Mouse (Mus musculus): Measurements from ENCODE around the gene Atp13a3.
"Not testable (repeated sequence)": the region's sequence is repeated elsewhere in the genome, so short reads cannot be mapped to it uniquely, and the experiment has no call there.

The Atp13a3 gene

GRCm38 (mm10) chr16:30353489-30353888, 52.3 kb downstream of the Atp13a3 start:
- DNase-seq (ENCODE audit: low read depth, low spot score): not testable (repeated sequence)

DNA sequence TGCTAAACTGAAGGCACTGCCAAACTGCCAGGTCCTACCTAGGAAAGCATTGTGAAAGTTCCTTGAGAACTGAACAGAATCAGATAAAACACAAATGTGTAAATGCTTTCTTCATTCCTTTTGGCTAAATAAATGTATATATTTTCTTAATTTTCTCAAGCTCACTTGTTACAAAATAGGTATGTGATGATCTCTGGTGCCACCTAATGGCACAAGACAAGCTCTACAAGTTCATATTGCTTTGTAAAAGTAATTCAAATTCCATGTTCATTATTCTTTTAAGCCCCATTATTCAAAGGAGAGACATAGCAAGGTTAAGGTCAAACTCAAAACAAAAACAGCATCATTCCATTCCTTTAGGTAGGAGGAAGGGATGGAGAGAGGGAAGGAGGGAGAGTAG, 91.5 kb downstream of the Atp13a3 start:
- DNase-seq (ENCODE audit: low read depth, low spot score): no peak

- no peak for DNase-seq (ENCODE audit: low read depth, low spot score)
Observed at GRCm38 (mm10) chr16:30310647-30311046, 95.1 kb downstream of the Atp13a3 start, which contains the start of gene Gp5. TSS of gene Gp5 (minus strand) at chr16:30310779.

GRCm38 (mm10) chr16:30310171-30310515, 95.6 kb downstream of the Atp13a3 start:
- DNase-seq (ENCODE audit: low read depth, low spot score): no peak

DNA sequence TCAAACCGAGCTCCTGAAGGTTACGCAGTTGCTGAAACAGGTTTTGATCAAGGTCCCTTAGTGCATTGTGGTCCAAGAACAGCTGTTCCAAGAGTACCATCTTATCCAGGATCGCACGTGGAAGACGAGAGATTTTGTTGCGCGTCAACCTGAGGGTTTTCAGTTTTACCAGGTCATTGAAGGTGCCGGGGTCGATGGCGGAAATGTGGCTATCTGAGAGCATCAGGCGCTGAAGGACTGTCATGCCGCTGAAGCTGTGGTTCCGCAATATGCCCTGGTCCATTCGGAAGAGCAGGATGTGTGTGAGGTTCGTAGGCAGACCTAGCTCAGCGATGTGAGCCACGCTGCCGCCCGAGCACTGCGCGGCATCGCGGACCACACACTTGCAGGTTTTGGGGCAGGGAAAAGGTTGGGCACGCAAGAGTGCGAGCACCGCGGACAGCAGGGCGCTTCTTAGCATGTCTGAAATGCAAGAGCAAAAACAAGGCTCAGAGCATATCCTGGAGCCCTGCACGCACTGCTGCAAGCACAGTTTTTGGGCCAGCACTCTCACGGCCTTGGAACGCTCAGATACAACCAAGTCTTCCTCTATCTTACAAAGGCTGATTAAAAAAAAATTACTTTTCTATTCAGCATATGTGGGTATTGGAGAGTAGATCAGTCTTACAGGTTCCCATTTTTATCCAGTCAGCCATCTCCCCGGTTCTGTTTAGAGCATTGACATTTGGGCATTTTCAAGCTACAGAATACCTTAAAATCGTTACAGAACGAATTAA, 96.2 kb downstream of the Atp13a3 start:
- no peak for DNase-seq (ENCODE audit: low read depth, low spot score)

DNA sequence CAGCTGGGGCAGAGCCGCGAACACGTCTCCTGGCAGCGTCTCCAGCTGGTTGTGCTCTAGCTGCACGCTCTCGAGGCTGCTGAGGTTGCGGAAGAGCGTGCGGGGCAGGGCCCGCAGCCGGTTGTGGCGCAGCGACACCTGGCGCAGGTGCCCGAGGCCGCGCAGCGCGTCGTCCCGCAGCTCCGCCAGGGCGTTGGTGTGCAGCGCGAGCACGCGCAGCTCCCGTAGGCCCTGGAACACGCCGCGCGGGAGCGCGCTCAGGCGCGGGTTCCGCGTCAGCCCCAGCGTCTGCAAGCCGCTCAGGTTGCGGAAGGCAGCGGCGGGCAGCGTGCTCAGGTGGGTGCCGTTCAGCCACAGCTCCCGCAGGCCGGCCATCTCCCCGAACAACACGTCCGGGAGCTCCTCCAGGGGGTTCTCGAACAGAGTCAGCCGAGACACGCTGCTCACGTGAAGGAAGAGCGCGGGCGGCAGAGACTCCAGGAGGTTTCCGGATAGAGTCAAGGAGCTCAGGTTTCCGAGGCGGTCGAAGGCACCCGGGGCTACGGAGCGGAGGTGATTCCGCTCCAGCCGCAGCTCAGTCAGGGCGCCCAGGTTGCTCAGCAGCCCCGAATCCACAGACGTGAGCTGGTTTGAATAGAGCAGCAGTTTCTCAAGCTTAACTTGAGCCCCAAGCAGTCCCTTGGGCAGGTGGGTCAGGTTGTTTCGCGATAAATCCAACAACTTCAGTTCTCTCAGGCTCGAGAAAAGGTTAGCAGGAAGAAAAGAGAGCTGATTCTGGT, 97.0 kb downstream of the Atp13a3 start:
- no peak for DNase-seq (ENCODE audit: low read depth, low spot score)

DNA sequence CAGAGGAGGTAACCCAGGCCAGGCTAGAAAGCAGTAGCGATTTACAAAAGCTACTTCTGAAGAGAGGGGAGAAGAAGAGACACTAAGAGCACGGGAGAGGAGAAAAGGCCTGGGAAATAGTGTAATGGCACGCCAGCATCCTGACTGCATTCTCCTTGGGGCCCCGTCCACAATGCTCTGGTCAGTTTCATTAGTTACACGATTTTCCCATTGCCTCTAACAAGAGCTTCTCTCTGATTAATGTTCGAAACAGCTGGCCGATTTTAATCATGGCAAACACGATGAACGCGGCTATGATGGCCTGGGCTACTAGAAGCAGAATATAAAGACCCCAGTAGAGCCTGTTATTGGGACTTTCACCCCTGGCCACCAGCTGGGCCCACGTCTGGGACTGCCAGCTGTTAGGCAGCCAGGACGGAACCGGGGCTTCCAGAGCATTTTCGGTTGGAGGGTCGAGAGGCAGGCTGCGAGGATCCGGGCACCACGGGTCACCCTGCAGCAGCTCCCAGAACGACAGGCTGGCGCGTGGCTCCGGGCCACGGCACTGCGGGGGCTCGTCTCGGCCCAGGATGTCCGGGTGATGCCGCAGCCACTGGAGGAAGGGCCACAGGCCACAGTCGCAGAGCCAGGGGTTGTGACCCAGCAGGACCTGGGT, 97.7 kb downstream of the Atp13a3 start:
- DNase-seq (ENCODE audit: low read depth, low spot score): no peak

DNA sequence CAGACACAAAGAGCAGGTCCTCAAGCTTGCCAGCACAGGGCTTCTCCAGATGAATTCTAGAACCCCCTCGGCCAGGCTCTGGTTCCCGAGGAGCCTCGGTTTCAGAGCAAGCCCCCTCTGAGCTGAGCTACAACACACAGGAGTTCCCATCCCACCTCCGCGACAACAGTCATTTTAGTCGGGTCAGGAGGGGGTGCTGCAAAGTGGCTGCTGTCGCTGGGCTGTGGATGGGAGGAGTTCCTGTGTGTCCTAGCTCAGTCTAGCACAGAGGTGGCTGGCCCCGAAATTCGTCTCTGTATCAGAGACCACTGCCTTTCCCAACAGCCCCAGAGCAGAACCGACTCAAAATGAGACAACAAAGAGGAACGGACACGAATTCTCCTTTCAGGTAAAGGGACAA, 98.5 kb downstream of the Atp13a3 start:
- DNase-seq (ENCODE audit: low read depth, low spot score): no peak

DNA sequence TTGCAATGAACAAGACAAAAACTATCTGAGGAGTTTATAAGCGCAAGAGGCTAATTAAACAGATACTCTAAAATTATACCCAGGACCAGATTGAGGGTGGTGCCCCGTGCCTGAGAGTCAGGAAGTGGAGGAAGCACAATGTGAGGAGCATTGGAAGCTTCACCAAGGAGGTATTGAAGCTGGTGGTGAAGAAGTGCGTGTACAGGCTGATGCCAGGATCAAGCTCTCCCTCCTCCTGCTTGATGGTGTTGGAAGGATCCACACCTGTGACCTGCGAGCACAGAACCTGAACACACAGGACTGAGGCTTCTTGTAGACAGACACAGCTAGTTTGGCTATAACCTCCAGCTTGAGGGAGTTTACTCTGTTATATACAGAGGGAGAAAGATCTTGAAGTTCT, 99.7 kb downstream of the Atp13a3 start:
- no peak for DNase-seq (ENCODE audit: low read depth, low spot score)

DNA sequence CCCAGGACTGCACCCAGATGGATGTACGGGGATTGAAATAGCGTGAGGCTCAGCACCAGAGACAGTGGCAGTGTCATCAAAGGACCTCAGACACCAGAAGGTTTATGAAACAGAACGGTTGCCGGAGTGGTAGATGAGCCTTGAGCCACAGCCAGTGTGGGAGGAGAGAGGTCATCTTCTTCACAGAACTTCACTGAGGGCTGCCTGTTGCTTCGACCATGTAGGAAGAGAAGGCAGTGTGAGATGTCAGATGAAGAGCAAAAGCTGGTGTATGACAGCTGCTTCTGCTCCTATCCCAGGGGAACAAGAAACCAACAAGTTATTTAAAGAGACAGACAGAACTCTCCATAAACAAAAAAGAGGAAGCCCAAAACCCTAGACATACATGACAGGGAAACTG, 101.5 kb downstream of the Atp13a3 start:
- DNase-seq (ENCODE audit: low read depth, low spot score): no peak

GRCm38 (mm10) chr16:30303411-30303810, 102.4 kb downstream of the Atp13a3 start:
- DNase-seq (ENCODE audit: low read depth, low spot score): no peak

GRCm38 (mm10) chr16:30302686-30303085, 103.1 kb downstream of the Atp13a3 start:
- DNase-seq (ENCODE audit: low read depth, low spot score): no peak

DNA sequence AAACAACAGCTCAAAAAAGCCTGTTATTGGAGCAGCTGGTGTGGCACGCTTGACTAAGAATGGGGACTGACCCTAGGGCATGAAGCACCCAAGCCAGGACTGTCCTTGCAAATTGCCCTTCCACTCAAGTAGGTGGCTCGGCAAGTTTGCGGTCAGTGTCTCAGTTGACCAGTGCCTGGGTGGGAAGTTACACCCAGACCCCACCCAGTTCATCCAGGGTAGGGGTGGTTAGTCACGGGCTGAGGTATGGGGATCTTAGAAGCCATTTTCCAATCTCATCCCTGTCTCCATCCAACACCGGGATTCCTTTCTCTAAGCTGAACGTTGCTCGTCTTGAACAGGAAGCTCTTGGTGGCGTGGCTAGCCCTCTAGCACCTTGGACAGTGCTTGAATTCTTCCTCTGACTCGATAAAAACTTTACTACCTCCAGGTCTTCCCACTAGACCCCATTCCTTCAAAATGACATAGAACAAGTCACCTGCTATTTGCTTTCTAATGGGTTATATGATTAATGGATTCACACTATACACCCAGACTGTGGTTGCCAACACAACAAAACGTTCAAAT, 106.0 kb downstream of the Atp13a3 start:
- DNase-seq (ENCODE audit: low read depth, low spot score): no peak

DNA sequence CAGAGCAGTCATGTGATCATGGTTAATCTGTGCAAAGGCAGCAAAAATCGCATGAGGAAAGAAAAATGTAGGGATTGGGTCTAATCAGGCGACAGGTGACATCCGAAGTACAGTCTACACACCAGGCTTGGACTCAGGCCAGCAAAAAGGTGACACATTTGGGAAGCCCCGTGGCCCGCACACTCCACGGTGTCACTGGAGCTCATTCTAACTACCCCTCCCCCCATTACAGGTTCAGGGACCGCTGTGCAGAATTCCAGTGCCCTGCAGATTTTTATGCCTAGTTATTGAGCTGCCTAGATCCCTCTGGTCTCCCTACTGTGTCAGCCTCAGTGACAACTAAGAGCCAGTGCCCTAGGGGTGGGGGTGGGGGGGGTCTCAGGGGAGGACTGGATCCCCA, 108.3 kb downstream of the Atp13a3 start:
- DNase-seq (ENCODE audit: low read depth, low spot score): no peak

DNA sequence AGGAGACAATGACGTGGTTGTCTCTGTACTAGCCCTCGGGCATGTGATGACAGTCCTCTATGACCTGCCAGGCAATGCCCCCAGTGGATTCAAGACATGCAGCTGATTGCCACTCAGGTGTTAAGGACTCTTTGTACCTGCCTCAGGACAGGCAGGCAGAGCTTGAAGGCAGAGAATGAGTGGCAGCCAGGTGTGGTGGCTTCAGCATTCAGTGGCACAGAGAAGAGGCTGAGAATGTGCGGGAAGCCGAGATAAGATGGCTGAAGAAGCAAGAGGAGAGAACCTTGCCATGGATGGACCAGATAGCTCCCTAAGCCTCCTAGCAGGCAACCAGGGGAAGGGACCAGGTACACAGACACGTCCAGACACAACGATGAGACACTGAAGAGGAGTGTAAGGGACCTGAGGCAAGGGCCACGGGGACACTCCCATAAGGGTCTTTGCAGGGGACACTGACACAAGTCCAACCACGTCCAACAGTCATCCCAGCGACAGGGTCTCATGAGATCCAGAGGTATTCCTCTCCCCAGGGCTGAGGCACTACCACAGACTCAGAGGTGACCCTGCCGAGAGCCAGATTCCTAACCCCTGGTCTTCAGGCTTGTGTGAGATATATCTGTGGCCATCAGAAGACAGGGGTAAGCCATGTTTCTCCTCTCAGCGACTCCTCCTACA, 109.0 kb downstream of the Atp13a3 start:
- no peak for DNase-seq (ENCODE audit: low read depth, low spot score)

DNA sequence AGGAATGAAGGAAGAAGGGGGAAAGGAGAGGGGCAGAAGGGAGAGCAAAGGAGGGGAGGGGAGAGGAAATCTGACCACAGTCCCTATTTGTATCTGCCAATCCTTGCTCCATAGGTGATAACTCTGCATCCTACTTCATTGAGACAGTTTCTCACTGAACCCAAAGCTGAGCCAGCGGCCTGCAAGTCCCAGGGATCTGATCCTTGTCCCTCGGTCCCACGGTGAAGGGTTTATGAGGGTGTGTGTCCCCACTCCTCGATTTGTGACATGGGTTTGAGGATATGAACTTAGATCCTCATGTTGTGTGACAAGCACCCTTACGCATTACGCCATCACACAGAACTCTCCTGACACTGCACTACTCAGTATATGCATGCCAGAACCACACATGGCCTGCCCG, 110.7 kb downstream of the Atp13a3 start:
- DNase-seq (ENCODE audit: low read depth, low spot score): no peak

- no peak for DNase-seq (ENCODE audit: low read depth, low spot score)
Observed at GRCm38 (mm10) chr16:30290436-30290835, 115.3 kb downstream of the Atp13a3 start.

- no peak for DNase-seq (ENCODE audit: low read depth, low spot score)
Observed at GRCm38 (mm10) chr16:30285701-30286100, 120.1 kb downstream of the Atp13a3 start.

DNA sequence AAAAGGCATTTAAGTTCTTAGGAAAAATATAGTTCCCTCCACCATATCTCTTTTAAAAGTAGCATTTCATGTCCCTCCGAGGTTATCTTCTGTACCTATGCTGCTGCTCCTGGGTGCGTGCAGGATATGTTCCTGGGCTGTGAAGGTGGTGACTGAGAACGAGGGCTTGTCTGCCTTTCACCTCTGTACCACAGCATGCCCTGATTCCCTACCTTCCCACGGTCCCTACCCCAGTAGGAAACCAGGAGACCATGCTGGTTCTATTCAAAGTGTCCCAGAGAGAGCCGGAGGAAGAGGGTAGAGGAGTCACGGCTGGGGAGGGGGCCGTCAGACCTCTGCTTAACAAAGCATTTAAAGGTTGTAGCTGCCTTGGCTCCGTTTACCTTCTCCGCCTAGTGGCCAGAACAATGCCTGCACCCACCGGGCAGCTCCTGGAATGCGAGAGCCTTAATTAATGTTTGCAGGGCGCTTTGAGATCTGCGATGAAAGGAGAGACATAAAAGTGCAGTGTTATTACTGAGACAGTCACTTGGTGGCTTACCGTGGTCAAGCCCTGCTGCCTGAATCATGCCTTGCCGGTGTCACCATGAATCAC, 121.9 kb downstream of the Atp13a3 start:
- DNase-seq (ENCODE audit: low read depth, low spot score): no peak

- no peak for DNase-seq (ENCODE audit: low read depth, low spot score)
Observed at GRCm38 (mm10) chr16:30282844-30283495, 122.8 kb downstream of the Atp13a3 start, which contains the start of gene Lrrc15. TSS of gene Lrrc15 (minus strand) at chr16:30283256.
